Mouse (Mus musculus) CH12.LX (cell line): Measurements from ENCODE around the gene Cenpx. TPM values are rescaled to one million over a fixed set of nuclear protein-coding genes. Genes with fewer than 3 reads are reported as not detected.

Experiments
- DNase-seq: peaks from one replicate; pipeline ENCODE4 v3.0.0-alpha.2; 2013; ENCODE audit errors: extremely low read depth
- H3K27ac ChIP-seq: 2 replicates; pipeline ENCODE4 v1.5.1; 2012; ENCODE audit warnings: low read depth, mild to moderate bottlenecking, control low read depth, moderate library complexity; ENCODE audit not compliant: insufficient read depth
- H3K27me3 ChIP-seq: replicated peaks from 2 replicates; pipeline ENCODE3; 2012; ENCODE audit warnings: inconsistent platforms
- H3K36me3 ChIP-seq, 2 experiments: replicated peaks in 1 of 2; 2 replicates each; pipeline versions ENCODE3 to v1.6.1; 2012; ENCODE audit warnings: inconsistent platforms in 1 of 2, low read length in 1 of 2, mild to moderate bottlenecking in 1 of 2, mixed read lengths in 1 of 2, moderate library complexity in 1 of 2; ENCODE audit not compliant: control insufficient read depth in 1 of 2, insufficient read depth in 1 of 2
- H3K4me1 ChIP-seq, 2 experiments: 2 replicates each; pipeline ENCODE4 v1.6.1; 2012; ENCODE audit warnings: inconsistent platforms in 1 of 2, moderate library complexity in 1 of 2; ENCODE audit not compliant: insufficient read depth in 2 of 2, control insufficient read depth in 1 of 2
- H3K4me2 ChIP-seq: 2 replicates; pipeline ENCODE4 v1.6.1; 2012; ENCODE audit warnings: low read depth, mild to moderate bottlenecking, control low read depth; ENCODE audit not compliant: poor library complexity, insufficient read depth, severe bottlenecking
- H3K4me3 ChIP-seq, 3 experiments: fragments of 150-350 bp in 1 of 3; sonication (generic) in 1 of 3; replicated peaks in 1 of 3; 2 replicates each; pipeline versions ENCODE3 to v1.5.1; 2011 to 2012; ENCODE audit warnings: low read depth in 2 of 3, low read length in 2 of 3, mild to moderate bottlenecking in 2 of 3, moderate library complexity in 2 of 3, control low read depth in 1 of 3, improper control_type of control experiment in 1 of 3, inconsistent platforms in 1 of 3, mixed read lengths in 1 of 3; ENCODE audit not compliant: poor library complexity in 1 of 3
- H3K79me2 ChIP-seq: replicated peaks from 2 replicates; pipeline ENCODE4 v1.6.1; 2012; ENCODE audit warnings: mild to moderate bottlenecking, moderate library complexity; ENCODE audit not compliant: control insufficient read depth, poor library complexity, insufficient read depth, severe bottlenecking; ENCODE audit errors: extremely low read depth
- H3K9ac ChIP-seq: 2 replicates; pipeline ENCODE4 v1.6.1; 2012; ENCODE audit warnings: low read depth, mild to moderate bottlenecking, control low read depth, moderate library complexity; ENCODE audit not compliant: insufficient read depth
- H3K9me3 ChIP-seq: replicated peaks from 2 replicates; pipeline ENCODE3; 2012; ENCODE audit warnings: low read length, inconsistent platforms, mixed read lengths
- CHD2 ChIP-seq: IDR thresholded peaks from 2 replicates; pipeline ENCODE4 v1.6.1; 2011; ENCODE audit warnings: low read length, improper control_type of control experiment
- CTCF ChIP-seq, 2 experiments: IDR thresholded peaks in 1 of 2; conservative IDR thresholded peaks in 1 of 2; 2 replicates each; pipeline ENCODE4 v1.5.1; 2011 to 2012; ENCODE audit warnings: low read depth in 2 of 2, low read length in 2 of 2, improper control_type of control experiment in 1 of 2, inconsistent platforms in 1 of 2, mild to moderate bottlenecking in 1 of 2, moderate library complexity in 1 of 2
- EP300 ChIP-seq: IDR thresholded peaks from 2 replicates; pipeline ENCODE4 v1.6.1; 2011; ENCODE audit warnings: low read length, improper control_type of control experiment
- ETS1 ChIP-seq: conservative IDR thresholded peaks from 2 replicates; pipeline ENCODE4 v1.6.1; 2012; ENCODE audit warnings: low read depth, mild to moderate bottlenecking, inconsistent platforms, low read length, improper control_type of control experiment, moderate library complexity
- HCFC1 ChIP-seq: IDR thresholded peaks from 2 replicates; pipeline ENCODE4 v1.6.1; 2012; ENCODE audit warnings: low read depth, mild to moderate bottlenecking, inconsistent platforms, low read length, improper control_type of control experiment
- KAT2A ChIP-seq: IDR thresholded peaks from 2 replicates; pipeline ENCODE4 v1.6.1; 2012; ENCODE audit warnings: low read length, improper control_type of control experiment, inconsistent platforms; ENCODE audit not compliant: insufficient replicate concordance
- MAFK ChIP-seq: IDR thresholded peaks from 2 replicates; pipeline ENCODE4 v1.6.1; 2011; ENCODE audit warnings: low read length, improper control_type of control experiment; ENCODE audit not compliant: insufficient replicate concordance
- MAX ChIP-seq: IDR thresholded peaks from 2 replicates; pipeline ENCODE4 v1.6.1; 2011; ENCODE audit warnings: low read length, improper control_type of control experiment
- MEF2A ChIP-seq: IDR thresholded peaks from 2 replicates; pipeline ENCODE4 v1.6.1; 2014; ENCODE audit warnings: low read depth, mild to moderate bottlenecking, inconsistent platforms, low read length, improper control_type of control experiment, borderline replicate concordance
- MXI1 ChIP-seq: IDR thresholded peaks from 2 replicates; pipeline ENCODE4 v1.6.1; 2011; ENCODE audit warnings: mild to moderate bottlenecking, low read depth, low read length, improper control_type of control experiment
- MYC ChIP-seq: IDR thresholded peaks from 2 replicates; pipeline ENCODE4 v1.6.1; 2011; ENCODE audit warnings: low read depth, mild to moderate bottlenecking, improper control_type of control experiment, low read length
- NRF1 ChIP-seq: IDR thresholded peaks from 2 replicates; pipeline ENCODE4 v1.6.1; 2014; ENCODE audit warnings: low read depth, mild to moderate bottlenecking, inconsistent platforms, low read length, improper control_type of control experiment, moderate library complexity
- SIN3A ChIP-seq: IDR thresholded peaks from 2 replicates; pipeline ENCODE4 v1.6.1; 2012; ENCODE audit warnings: low read length, improper control_type of control experiment, inconsistent platforms
- ZNF384 ChIP-seq: IDR thresholded peaks from 2 replicates; pipeline ENCODE4 v1.6.1; 2012; ENCODE audit warnings: low read depth, low read length, improper control_type of control experiment, inconsistent platforms
- dilution Hi-C: fragments of 300-500 bp; cut with MboI; formaldehyde crosslinking; loops from 2 replicates; pipeline ENCODE4 v1.14.3; 2020; ENCODE audit warnings: low sequenced_read_pairs; ENCODE audit not compliant: extremely low pct_unique_long_range_greater_than_20kb, extremely low pct_ligation_motif_present
- in situ Hi-C: fragments of 300-500 bp; cut with MboI; formaldehyde crosslinking; loops from 3 replicates; pipeline ENCODE4 v1.14.3; 2019; ENCODE audit warnings: low sequenced_read_pairs, low pct_ligation_motif_present, low pct_unique_long_range_greater_than_20kb, mixed read lengths
- polyA plus RNA-seq: library from polyadenylated mRNA; unstranded; fragments of >175 nt; gene quantifications from 2 replicates; pipeline ENCODE4 v1.2.1, GENCODE M21; 2012; ENCODE audit warnings: low read depth; ENCODE audit not compliant: insufficient read length
- total RNA-seq, 2 experiments: library from RNA; depleted of rRNA; stranded (reverse); fragments of 300-350 nt in 1 of 2; fragments of >200 nt in 1 of 2; gene quantifications; 2 replicates each; pipeline ENCODE4 v1.2.3; 2012 to 2014

Gene Cenpx
- total and polyA plus RNA-seq, 3 experiments: 76.5 to 122 (median 101) TPM

DNA sequence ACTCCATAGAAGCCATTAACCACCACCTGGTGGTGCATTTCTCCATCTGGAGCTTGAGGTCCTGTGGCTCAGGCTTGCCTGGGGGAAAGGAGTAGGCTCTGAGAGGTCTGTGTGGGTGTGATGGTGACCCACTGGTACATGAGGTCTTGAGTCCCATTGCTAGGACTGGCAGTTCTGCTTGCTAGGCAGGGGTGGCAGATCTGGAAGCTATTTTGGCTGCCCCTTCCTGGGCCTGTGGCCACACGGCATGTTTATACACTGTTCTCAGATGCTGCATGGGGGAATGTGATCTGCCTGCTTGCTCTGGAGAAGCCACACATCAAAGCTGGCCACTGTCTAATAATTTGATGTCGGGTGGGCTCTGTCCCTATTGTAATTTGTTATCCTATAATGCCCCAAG lies 29.5 kb downstream of the Cenpx start:
- Histone ChIP-seq H3K79me2 (no peaks in the 10 kb centered on the region), H3K4me3 (no peak overlapping the region), H3K9ac (no peak overlapping the region), H3K4me1 (no peaks in the 10 kb centered on the region), H3K4me2 (no peak overlapping the region), H3K27me3 (no peaks in the 10 kb centered on the region), H3K9me3 (no peaks in the 10 kb centered on the region), H3K27ac (no peak overlapping the region), H3K36me3 (peaks cover 49 to 93% of the 10 kb centered on the region in 2 experiments)
- DNase-seq: no peak
- in situ Hi-C loops (loop anchor here (10.0 kb wide), 1 partner anchor 59 kb away; the partner anchor contains the start of gene Sirt7), dilution Hi-C loops (no loop called here)
- TF ChIP-seq MAX (no peak), CTCF (conservative IDR thresholded peaks at IDR 0.05 in 1 of 2, IDR thresholded peaks at IDR 0.05 in 1 of 2; ENCODE audit: low read depth in 2 of 2, low read length in 2 of 2) (0 out of 4 replicates have a peak, but pooled peaks of 1 of the 2 experiments have one; percentile 7)

DNA sequence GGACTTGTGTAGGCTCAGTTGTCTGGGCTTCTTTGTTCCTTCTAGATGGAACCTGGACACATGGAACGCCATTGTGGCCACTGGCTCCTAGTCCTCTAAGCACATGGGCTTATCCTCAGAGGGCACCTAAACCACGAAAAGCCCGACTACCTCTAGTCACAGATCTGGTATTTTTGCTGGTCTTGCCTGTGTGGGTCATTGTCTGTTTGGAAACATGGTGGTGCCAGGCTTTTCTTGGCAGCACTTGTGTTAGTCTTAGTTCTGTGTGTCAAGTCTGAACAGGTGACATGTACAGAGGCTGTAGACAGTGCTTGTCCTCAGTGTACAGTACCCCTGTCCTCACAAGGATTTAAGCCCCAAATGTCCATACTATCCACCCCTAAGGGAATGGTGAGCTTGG lies 30.0 kb downstream of the Cenpx start:
- in situ Hi-C loops: loop anchor here (10.0 kb wide), 1 partner anchor 59 kb away; the partner anchor contains the start of gene Sirt7
- dilution Hi-C loops: no loop called here
- peaks cover 49 to 92% of the 10 kb centered on the region in 2 experiments for H3K36me3 ChIP-seq
- no peak overlapping the region for H3K4me3 ChIP-seq
- no peaks in the 10 kb centered on the region for H3K4me1 ChIP-seq
- no peak for DNase-seq
- H3K9ac ChIP-seq: no peak overlapping the region
- H3K27me3 ChIP-seq: no peaks in the 10 kb centered on the region
- no peak overlapping the region for H3K4me2 ChIP-seq
- H3K27ac ChIP-seq: no peak overlapping the region
- H3K79me2 ChIP-seq: no peaks in the 10 kb centered on the region
- no peaks in the 10 kb centered on the region for H3K9me3 ChIP-seq
- TF ChIP-seq ZNF384: no peak
- no peak for TF ChIP-seq MAFK
- no peak for TF ChIP-seq MAX
- no peak for TF ChIP-seq CHD2
- no peak for TF ChIP-seq HCFC1
- TF ChIP-seq SIN3A: no peak
- TF ChIP-seq EP300: no peak
- no peak for TF ChIP-seq MEF2A
- TF ChIP-seq MYC: no peak

GRCm38 (mm10) chr11:120682683-120683082 lies 30.9 kb downstream of the Cenpx start:
- no peak overlapping the region for H3K27ac ChIP-seq
- DNase-seq: no peak
- no peaks in the 10 kb centered on the region for H3K4me1 ChIP-seq
- H3K27me3 ChIP-seq: no peaks in the 10 kb centered on the region
- in situ Hi-C loops: loop anchor here (10.0 kb wide), 1 partner anchor 58 kb away; the partner anchor contains the start of gene Sirt7
- H3K4me3 ChIP-seq: no peak overlapping the region
- no peaks in the 10 kb centered on the region for H3K79me2 ChIP-seq
- no peaks in the 10 kb centered on the region for H3K9me3 ChIP-seq
- H3K9ac ChIP-seq: no peak overlapping the region
- H3K4me2 ChIP-seq: no peak overlapping the region
- no peak for TF ChIP-seq MXI1
- TF ChIP-seq ETS1: no peak
- no peak for TF ChIP-seq MAX
- TF ChIP-seq NRF1: no peak
- no peak for TF ChIP-seq MYC
- no peak for TF ChIP-seq KAT2A
- TF ChIP-seq ZNF384: no peak
- peaks cover 52 to 93% of the 10 kb centered on the region in 2 experiments for H3K36me3 ChIP-seq
- dilution Hi-C loops: no loop called here
